Mouse (Mus musculus) ES-Bruce4 (cell line): ENCODE results near the gene Clpb.

Experiments
- CTCF ChIP-seq: IDR thresholded peaks from one replicate; pipeline ENCODE4 v1.8.1; 2011; ENCODE audit warnings: low read depth, low read length
- POLR2A ChIP-seq: IDR thresholded peaks from one replicate; pipeline ENCODE4 v1.8.1; 2011; ENCODE audit warnings: low read length; ENCODE audit not compliant: insufficient read depth

DNA sequence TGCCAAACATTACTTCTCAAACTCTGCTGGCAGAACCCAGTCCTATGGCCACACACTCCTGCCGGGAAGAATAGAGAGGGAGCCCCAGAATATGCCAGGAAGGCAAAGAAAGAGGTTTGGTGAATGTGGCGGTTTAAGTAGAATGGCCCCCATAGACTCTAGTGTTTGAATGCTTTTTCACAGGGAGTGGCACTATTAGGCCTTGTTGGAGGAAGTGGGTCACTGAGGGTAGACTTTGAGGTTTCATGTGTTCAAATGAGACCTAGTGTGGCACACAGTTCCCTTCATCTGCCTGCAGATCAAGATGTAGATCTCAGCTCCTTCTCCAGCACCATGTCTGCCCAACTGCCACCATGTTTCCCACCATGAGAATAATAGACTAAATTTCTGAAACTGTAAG is 27.4 kb upstream of the Clpb start:
- TF ChIP-seq CTCF (no peak), POLR2A (no peak)
